ENCODE assay signal across 7 mouse cellular contexts in the genomic region with DNA sequence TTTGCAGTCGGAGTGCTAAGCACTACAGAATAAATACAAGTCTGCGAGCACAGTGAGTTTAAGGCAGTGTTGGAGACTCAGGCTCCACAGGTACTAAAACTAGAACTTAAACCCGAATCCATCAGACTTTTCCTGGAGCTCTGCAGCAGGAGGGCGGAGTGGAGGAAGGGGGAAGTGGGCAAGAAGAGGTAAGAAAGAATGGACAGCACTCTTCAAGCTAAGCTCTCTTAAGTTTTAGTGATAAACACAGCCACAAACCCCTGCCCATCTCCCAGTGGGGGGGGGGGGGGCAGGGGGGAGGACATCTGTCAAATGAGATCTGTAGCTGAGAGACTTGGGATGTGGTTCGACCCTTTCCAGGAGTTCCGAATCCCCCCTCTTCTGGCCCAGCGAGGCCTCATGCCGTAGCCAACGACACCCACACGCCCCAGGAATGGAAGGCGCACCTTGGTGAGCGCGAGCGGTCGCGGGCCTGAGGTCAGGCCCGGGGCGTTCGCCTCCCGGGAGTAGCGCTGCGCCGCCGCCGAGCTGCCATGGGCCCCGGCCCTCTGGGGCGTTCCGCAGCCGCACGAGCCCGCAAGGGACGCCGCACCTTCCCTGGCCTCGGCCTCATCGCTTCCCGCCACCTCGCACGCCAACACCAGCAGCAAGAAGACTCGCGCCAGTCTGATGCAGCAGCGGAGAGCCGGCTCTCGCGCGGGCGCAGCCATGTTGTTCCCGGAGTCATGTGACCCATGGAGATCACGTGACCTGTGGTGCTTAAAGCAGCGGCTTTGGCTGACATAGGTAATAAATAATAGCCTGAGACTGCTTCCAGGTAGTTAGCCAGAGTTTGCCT. TPM values are rescaled to one million over a fixed set of nuclear protein-coding genes. Genes with fewer than 3 reads are reported as not detected.
A peak's percentile ranks its signal among the peaks of the same experiment; 100 is the strongest.
DNase-seq lines count a peak whose midpoint lies in the region; ATAC-seq lines count a peak whose summit lies in the region.

A gene (minus strand): TSS at position 736 of the 838 bp plus-strand sequence.

- peak within 1 kb of the TSS; percentile 80 for H3K4me2 ChIP-seq in embryonic facial prominence, embryonic 12.5 days (replicated peaks)
- H3K4me2 ChIP-seq in limb, embryonic 11.5 days (ENCODE audit: low read depth, severe bottlenecking), result peak within 1 kb of the TSS; percentile 72
- peak within 1 kb of the TSS; percentile 77 for H3K4me2 ChIP-seq in midbrain, embryonic 14.5 days (ENCODE audit: low read length)

- H3K27me3 ChIP-seq in embryonic facial prominence, embryonic 12.5 days, result no peaks in the 10 kb centered on the region
- no peaks in the 10 kb centered on the region for H3K27me3 ChIP-seq in limb, embryonic 11.5 days (ENCODE audit: control insufficient read depth, insufficient read depth, low read length)
- H3K27me3 ChIP-seq in midbrain, embryonic 14.5 days (ENCODE audit: control insufficient read depth, insufficient read depth, low read length), result no peaks in the 10 kb centered on the region

- H3K36me3 ChIP-seq in embryonic facial prominence, embryonic 12.5 days, result no peaks in the 10 kb centered on the region
- no peaks in the 10 kb centered on the region for H3K36me3 ChIP-seq in limb, embryonic 11.5 days (ENCODE audit: control insufficient read depth, insufficient read depth, low read length)
- H3K36me3 ChIP-seq in midbrain, embryonic 14.5 days (ENCODE audit: control insufficient read depth, insufficient read depth, low read length), result no peaks in the 10 kb centered on the region

- no peak within 1 kb of the TSS for H3K27ac ChIP-seq in embryonic facial prominence, embryonic 12.5 days
- H3K27ac ChIP-seq in limb, embryonic 11.5 days (replicated peaks; ENCODE audit: low read depth, low read length), result no peak within 1 kb of the TSS
- no peak within 1 kb of the TSS for H3K27ac ChIP-seq in midbrain, embryonic 14.5 days (replicated peaks; ENCODE audit: low read depth, low read length)

- 5% methylated on average over 49 of the region's 49 CpGs for WGBS in embryonic facial prominence, embryonic 12.5 days
- 4% methylated on average over 49 of the region's 49 CpGs for WGBS in limb, embryonic 11.5 days
- 5% methylated on average over 49 of the region's 49 CpGs for WGBS in midbrain, embryonic 14.5 days

- peaks cover 9% of the 10 kb centered on the region for H3K4me1 ChIP-seq in embryonic facial prominence, embryonic 12.5 days
- H3K4me1 ChIP-seq in limb, embryonic 11.5 days (ENCODE audit: control insufficient read depth, insufficient read depth, low read length), result 0 out of 2 replicates have a peak, but pooled peaks cover 3% of the 10 kb centered on the region
- peaks cover 8% of the 10 kb centered on the region for H3K4me1 ChIP-seq in midbrain, embryonic 14.5 days (ENCODE audit: control insufficient read depth, insufficient read depth, low read length)

- H3K9me3 ChIP-seq in embryonic facial prominence, embryonic 12.5 days, result no peaks in the 10 kb centered on the region
- no peaks in the 10 kb centered on the region for H3K9me3 ChIP-seq in limb, embryonic 11.5 days (ENCODE audit: control insufficient read depth, low read length)
- H3K9me3 ChIP-seq in midbrain, embryonic 14.5 days (ENCODE audit: control insufficient read depth, low read length), result no peaks in the 10 kb centered on the region

- peak within 1 kb of the TSS; percentile 77 for H3K9ac ChIP-seq in embryonic facial prominence, embryonic 12.5 days
- H3K9ac ChIP-seq in limb, embryonic 11.5 days (ENCODE audit: low read length), result peak within 1 kb of the TSS; percentile 82
- peak within 1 kb of the TSS; percentile 69 for H3K9ac ChIP-seq in midbrain, embryonic 14.5 days (replicated peaks; ENCODE audit: low read length)

- H3K4me3 ChIP-seq in embryonic facial prominence, embryonic 12.5 days, result peak within 1 kb of the TSS; percentile 84
- H3K4me3 ChIP-seq in limb, embryonic 11.5 days (ENCODE audit: low read depth, low read length), result peak within 1 kb of the TSS; percentile 91
- peak within 1 kb of the TSS; percentile 78 for H3K4me3 ChIP-seq in midbrain, embryonic 14.5 days (replicated peaks; ENCODE audit: low read depth, low read length)

- peak; percentile 91 for DNase-seq in adrenal gland, postnatal 25 days
- peak; percentile 98 for DNase-seq in heart, adult 11 months
- DNase-seq in kidney, adult 18-20 months, result peak; percentile 94
- DNase-seq in limb, embryonic 11.5 days (ENCODE audit: low spot score), result peak; percentile 92
- DNase-seq in midbrain, embryonic 14.5 days, result peak; percentile 97
- DNase-seq in spleen, adult 18-20 months, result peak; percentile 76 to 88

- peak; percentile 68 for ATAC-seq in embryonic facial prominence, embryonic 12.5 days (ENCODE audit: insufficient number of reproducible peaks, insufficient read depth, low FRiP score, low TSS enrichment)
- ATAC-seq in limb, embryonic 11.5 days (ENCODE audit: insufficient number of reproducible peaks, low FRiP score, low TSS enrichment, low read depth), result peak; percentile 90
- peak; percentile 93 for ATAC-seq in midbrain, embryonic 14.5 days (ENCODE audit: low FRiP score, low TSS enrichment)

RNA-seq across cellular contexts. Expression of the gene that starts here (rescaled TPM):
- 33.3 and 42.4 TPM in 2 replicates for total RNA-seq in adrenal gland, postnatal 25 days (2021)
- polyA plus RNA-seq in embryonic facial prominence, embryonic 12.5 days (2016; fragmentation: Nextera tagmentation; extraction: Ambion mirVana), result 22.3 and 22.7 TPM in 2 replicates
- polyA plus RNA-seq in limb, embryonic 11.5 days (2014; fragmentation: Nextera tagmentation; extraction: Ambion mirVana), result 15.5 and 16.6 TPM in 2 replicates
- polyA plus RNA-seq in midbrain, embryonic 14.5 days (2014; fragmentation: Nextera tagmentation; extraction: Ambion mirVana), result 8.4 and 10.9 TPM in 2 replicates
